In genomic region chr11:72361385-72362346, GRCm38 (mm10) we compare ENCODE assay signal across 9 mouse cellular contexts. TPM values are rescaled to one million over a fixed set of nuclear protein-coding genes. Genes with fewer than 3 reads are reported as not detected.
DNase-seq lines count a peak whose midpoint lies in the region; ATAC-seq and TF ChIP-seq lines count a peak whose summit lies in the region.
"Had no signal": no experiment of that assay in that cellular context is flagged by ENCODE, and none has a peak within 500 bp of the region (broad histone marks: within the 10 kb centered on the region; RNA-seq: fewer than 3 reads in every experiment).

No protein-coding gene starts in this region.

- H3K4me1 ChIP-seq in thymus, adult 2 months (replicated peaks; ENCODE audit: control insufficient read depth, insufficient read depth, low read length): peaks cover 7% of the 10 kb centered on the region
- peaks cover 12% of the 10 kb centered on the region for H3K4me1 ChIP-seq in embryonic facial prominence, embryonic 13.5 days
- peaks cover 8% of the 10 kb centered on the region for H3K4me1 ChIP-seq in heart, embryonic 16.5 days (ENCODE audit: control insufficient read depth, insufficient read depth, low read length)
- H3K4me1 ChIP-seq in midbrain, embryonic 15.5 days: peaks cover 13% of the 10 kb centered on the region; the same call in 1 of the 2 replicates
- 0 out of 2 replicates have a peak, but pooled peaks cover 3% of the 10 kb centered on the region for H3K4me1 ChIP-seq in stomach, embryonic 16.5 days (ENCODE audit: control insufficient read depth, insufficient read depth, low read length)

- peak; percentile 56; the same call in 1 of the 2 replicates for ATAC-seq in embryonic facial prominence, embryonic 13.5 days (ENCODE audit: insufficient number of reproducible peaks, insufficient read depth, low FRiP score, low TSS enrichment, low read depth)
- no peak for ATAC-seq in heart, embryonic 16.5 days (replicated peaks; ENCODE audit: extremely low read depth, insufficient read depth, low FRiP score)
- peak; percentile 96 for ATAC-seq in midbrain, embryonic 15.5 days (replicated peaks)
- ATAC-seq in stomach, embryonic 16.5 days (ENCODE audit: insufficient read depth, low FRiP score): peak; percentile 44; the same call in 1 of the 2 replicates

- peak overlapping the region; percentile 69 for H3K9ac ChIP-seq in embryonic facial prominence, embryonic 13.5 days
- H3K9ac ChIP-seq in heart, embryonic 16.5 days (ENCODE audit: low read length): peak overlapping the region; percentile 68
- H3K9ac ChIP-seq in midbrain, embryonic 15.5 days: peak overlapping the region; percentile 42
- peak overlapping the region; percentile 69 for H3K9ac ChIP-seq in stomach, embryonic 16.5 days (ENCODE audit: low read length)

- H3K9me3 ChIP-seq in embryonic facial prominence, embryonic 13.5 days: no peaks in the 10 kb centered on the region
- no peaks in the 10 kb centered on the region for H3K9me3 ChIP-seq in heart, embryonic 16.5 days (replicated peaks; ENCODE audit: control insufficient read depth, low read length)
- H3K9me3 ChIP-seq in midbrain, embryonic 15.5 days: no peaks in the 10 kb centered on the region
- no peaks in the 10 kb centered on the region for H3K9me3 ChIP-seq in stomach, embryonic 16.5 days (replicated peaks; ENCODE audit: control insufficient read depth, low read length)
- H3K9me3 ChIP-seq: G1E had no signal

- WGBS in thymus, adult 2 months: 18% methylated on average over 42 of the region's 42 CpGs
- 8% methylated on average over 42 of the region's 42 CpGs for WGBS in embryonic facial prominence, embryonic 13.5 days
- 9% methylated on average over 42 of the region's 42 CpGs for WGBS in heart, embryonic 16.5 days
- 7% methylated on average over 42 of the region's 42 CpGs for WGBS in midbrain, embryonic 15.5 days
- 8% methylated on average over 42 of the region's 42 CpGs for WGBS in stomach, embryonic 16.5 days

- peak overlapping the region; percentile 84 for H3K4me2 ChIP-seq in embryonic facial prominence, embryonic 13.5 days
- peak overlapping the region; percentile 97 for H3K4me2 ChIP-seq in heart, embryonic 16.5 days (ENCODE audit: low read depth, low read length)
- H3K4me2 ChIP-seq in midbrain, embryonic 15.5 days: peak overlapping the region; percentile 83
- peak overlapping the region; percentile 95 for H3K4me2 ChIP-seq in stomach, embryonic 16.5 days (ENCODE audit: low read depth, low read length)

- no peak for TF ChIP-seq POLR2A in thymus, adult 2 months (IDR thresholded peaks at IDR 0.05; ENCODE audit: control insufficient read depth, extremely low read depth, insufficient read depth, low read length, poor library complexity)

- H3K36me3 ChIP-seq in thymus, adult 2 months (ENCODE audit: control insufficient read depth, insufficient read depth, low read length): no peaks in the 10 kb centered on the region
- no peaks in the 10 kb centered on the region for H3K36me3 ChIP-seq in embryonic facial prominence, embryonic 13.5 days
- H3K36me3 ChIP-seq in heart, embryonic 16.5 days (ENCODE audit: control insufficient read depth, insufficient read depth): no peaks in the 10 kb centered on the region
- no peaks in the 10 kb centered on the region for H3K36me3 ChIP-seq in midbrain, embryonic 15.5 days (replicated peaks)
- H3K36me3 ChIP-seq in stomach, embryonic 16.5 days (ENCODE audit: control insufficient read depth, insufficient read depth, low read length): no peaks in the 10 kb centered on the region
- H3K36me3 ChIP-seq: G1E had no signal

- DNase-seq in thymus, adult 2 months: peak; percentile 25
- no peak for DNase-seq in thymus, adult 18-20 months
- peak; percentile 83 for DNase-seq in kidney, postnatal 10 days
- peak; percentile 54 for DNase-seq in liver

- no peak for TF ChIP-seq CTCF in thymus, adult 2 months (IDR thresholded peaks at IDR 0.05; ENCODE audit: borderline replicate concordance, control insufficient read depth, extremely low read depth, insufficient read depth, low read length, poor library complexity)

- peaks cover 6% of the 10 kb centered on the region; the same call in 1 of the 2 replicates for H3K27me3 ChIP-seq in thymus, adult 2 months (ENCODE audit: control insufficient read depth, insufficient read depth, low read length)
- no peaks in the 10 kb centered on the region for H3K27me3 ChIP-seq in embryonic facial prominence, embryonic 13.5 days
- no peaks in the 10 kb centered on the region for H3K27me3 ChIP-seq in heart, embryonic 16.5 days (ENCODE audit: control insufficient read depth, insufficient read depth, low read length)
- no peaks in the 10 kb centered on the region for H3K27me3 ChIP-seq in midbrain, embryonic 15.5 days (replicated peaks)
- no peaks in the 10 kb centered on the region for H3K27me3 ChIP-seq in stomach, embryonic 16.5 days (ENCODE audit: control insufficient read depth, insufficient read depth, low read length)

- H3K27ac ChIP-seq in thymus, adult 2 months (ENCODE audit: control insufficient read depth, insufficient read depth, low read length): no peak overlapping the region
- H3K27ac ChIP-seq in embryonic facial prominence, embryonic 13.5 days: 0 out of 2 replicates have a peak overlapping the region, but pooled peaks have one; percentile 0
- H3K27ac ChIP-seq in heart, embryonic 16.5 days (ENCODE audit: low read length): no peak overlapping the region
- peak overlapping the region; percentile 75 for H3K27ac ChIP-seq in midbrain, embryonic 15.5 days
- H3K27ac ChIP-seq in stomach, embryonic 16.5 days (ENCODE audit: low read length): no peak overlapping the region

- peak overlapping the region; percentile 24 for H3K4me3 ChIP-seq in thymus, adult 2 months (ENCODE audit: control insufficient read depth, insufficient read depth, low read length)
- peak overlapping the region; percentile 48 for H3K4me3 ChIP-seq in embryonic facial prominence, embryonic 13.5 days
- H3K4me3 ChIP-seq in heart, embryonic 16.5 days (ENCODE audit: low read length): peak overlapping the region; percentile 60
- H3K4me3 ChIP-seq in midbrain, embryonic 15.5 days: peak overlapping the region; percentile 49
- peak overlapping the region; percentile 53 for H3K4me3 ChIP-seq in stomach, embryonic 16.5 days (replicated peaks; ENCODE audit: low read length)

RNA-seq across cellular contexts. Expression of gene Tekt1, which starts 0.6 kb away (rescaled TPM):
- polyA plus RNA-seq in thymus, adult 2 months (2012; rRNA removed): 0.11 and 0.27 TPM in 2 replicates
- 3.1 and 5.0 TPM in 2 replicates for polyA plus RNA-seq in embryonic facial prominence, embryonic 13.5 days (2015; fragmentation: Nextera tagmentation; extraction: Ambion mirVana)
- polyA plus RNA-seq in heart, embryonic 16.5 days (2015; fragmentation: Nextera tagmentation; extraction: Ambion mirVana): 1.7 and 2.5 TPM in 2 replicates
- polyA plus RNA-seq in midbrain, embryonic 15.5 days (2015; fragmentation: Nextera tagmentation; extraction: Ambion mirVana): 9.7 and 11.2 TPM in 2 replicates
- polyA plus RNA-seq in stomach, embryonic 16.5 days (2015; fragmentation: Nextera tagmentation; extraction: Ambion mirVana): 0.18 and 0.59 TPM in 2 replicates
- polyA plus RNA-seq: G1E had no signal

RNA-seq across cellular contexts. Expression of gene Fbxo39, which starts 47.4 kb away (rescaled TPM):
- polyA plus RNA-seq in thymus, adult 2 months (2012; rRNA removed): 0.18 and 0.26 TPM in 2 replicates
- not detected in 2 replicates for polyA plus RNA-seq in embryonic facial prominence, embryonic 13.5 days (2015; fragmentation: Nextera tagmentation; extraction: Ambion mirVana)
- polyA plus RNA-seq in heart, embryonic 16.5 days (2015; fragmentation: Nextera tagmentation; extraction: Ambion mirVana): not detected in 2 replicates
- not detected in 2 replicates for polyA plus RNA-seq in midbrain, embryonic 15.5 days (2015; fragmentation: Nextera tagmentation; extraction: Ambion mirVana)
- polyA plus RNA-seq in stomach, embryonic 16.5 days (2015; fragmentation: Nextera tagmentation; extraction: Ambion mirVana): not detected in 2 replicates
- polyA plus RNA-seq: G1E had no signal

RNA-seq across cellular contexts. Expression of gene Smtnl2, which starts 49.8 kb away (rescaled TPM):
- 1.7 and 2.7 TPM in 2 replicates for polyA plus RNA-seq in thymus, adult 2 months (2012; rRNA removed)
- 25.1 and 26.7 TPM in 2 replicates for polyA plus RNA-seq in embryonic facial prominence, embryonic 13.5 days (2015; fragmentation: Nextera tagmentation; extraction: Ambion mirVana)
- polyA plus RNA-seq in heart, embryonic 16.5 days (2015; fragmentation: Nextera tagmentation; extraction: Ambion mirVana): 115 and 121 TPM in 2 replicates
- 8.1 and 9.3 TPM in 2 replicates for polyA plus RNA-seq in midbrain, embryonic 15.5 days (2015; fragmentation: Nextera tagmentation; extraction: Ambion mirVana)
- polyA plus RNA-seq in stomach, embryonic 16.5 days (2015; fragmentation: Nextera tagmentation; extraction: Ambion mirVana): 44.0 and 46.2 TPM in 2 replicates
- polyA plus RNA-seq: G1E had no signal

Comparison
In these comparisons a context has a peak if more than half of its experiments do, and no peak if none do; other contexts are left out.
1. DNase-seq: peak in thymus, adult 2 months (single experiment), kidney, postnatal 10 days (single experiment) and liver (single experiment); none in thymus, adult 18-20 months (0 of 2).
2. H3K27ac ChIP-seq: peak in embryonic facial prominence, embryonic 13.5 days (single experiment) and midbrain, embryonic 15.5 days (single experiment); none in thymus, adult 2 months (single experiment), heart, embryonic 16.5 days (single experiment) and stomach, embryonic 16.5 days (single experiment).
3. Peak in every context shown above with its lines, with median percentiles within 50 percentile points of each other: H3K4me3 ChIP-seq, H3K4me2 ChIP-seq and H3K9ac ChIP-seq.